In genomic region chr8:125574280-125574679, GRCm38 (mm10) we compare ENCODE assay signal across 9 mouse cellular contexts. TPM values are rescaled to one million over a fixed set of nuclear protein-coding genes. Genes with fewer than 3 reads are reported as not detected.
DNase-seq lines count a peak whose midpoint lies in the region; ATAC-seq and TF ChIP-seq lines count a peak whose summit lies in the region.
"Had no signal": no experiment of that assay in that cellular context is flagged by ENCODE, and none has a peak within 500 bp of the region (broad histone marks: within the 10 kb centered on the region; RNA-seq: fewer than 3 reads in every experiment).

No protein-coding gene starts in this region.

- no peak for ATAC-seq in liver, embryonic 14.5 days (ENCODE audit: insufficient read depth)

- DNase-seq in embryo, embryonic 10 days (ENCODE audit: low spot score) = peak; percentile 83
- DNase-seq in embryo, embryonic 9.5 days (ENCODE audit: extremely low spot score) = no peak
- no peak for DNase-seq in liver, embryonic 14.5 days (ENCODE audit: low read depth in 3 of 3, low spot score in 3 of 3)
- DNase-seq in liver = no peak
- DNase-seq in NIH3T3 (ENCODE audit: low read depth) = peak; percentile 69
- peak; percentile 54 for DNase-seq in kidney, postnatal 10 days
- no peak for DNase-seq in right cerebral cortex, postnatal 14 days
- DNase-seq in left cerebral cortex, adult 8-10 months (ENCODE audit: low spot score in 2 of 2) = no peak

- H3K36me3 ChIP-seq in liver, embryonic 14.5 days (replicated peaks; ENCODE audit: control insufficient read depth, insufficient read depth, low read depth) = no peaks in the 10 kb centered on the region
- H3K36me3 ChIP-seq: heart, embryonic 15.5 days had no signal

- H3K4me3 ChIP-seq in liver, embryonic 14.5 days (ENCODE audit: insufficient read depth in 1 of 2, low read depth in 2 of 2, low read length in 2 of 2) = no peak overlapping the region
- H3K4me3 ChIP-seq: heart, embryonic 15.5 days had no signal

- H3K9me3 ChIP-seq in liver, embryonic 14.5 days (ENCODE audit: control insufficient read depth, low read length) = no peaks in the 10 kb centered on the region
- H3K9me3 ChIP-seq: heart, embryonic 15.5 days had no signal

- no peak overlapping the region for H3K4me2 ChIP-seq in liver, embryonic 14.5 days (ENCODE audit: low read depth)
- H3K4me2 ChIP-seq: heart, embryonic 15.5 days had no signal

- no peak for TF ChIP-seq EP300 in liver, embryonic 14.5 days (IDR thresholded peaks at IDR 0.05; ENCODE audit: low read depth)

- no peak overlapping the region for H3K9ac ChIP-seq in liver, embryonic 14.5 days (replicated peaks)
- H3K9ac ChIP-seq: heart, embryonic 15.5 days had no signal

- H3K4me1 ChIP-seq in liver, embryonic 14.5 days (replicated peaks; ENCODE audit: control insufficient read depth in 2 of 2, insufficient read depth in 2 of 2, low read length in 1 of 2) = no peaks in the 10 kb centered on the region

- peak; percentile 72 for TF ChIP-seq CTCF in liver, embryonic 14.5 days (IDR thresholded peaks at IDR 0.05; ENCODE audit: low read depth)

- H3K27me3 ChIP-seq in liver, embryonic 14.5 days (ENCODE audit: control insufficient read depth, insufficient read depth, low read length) = peaks cover 8% of the 10 kb centered on the region
- H3K27me3 ChIP-seq: heart, embryonic 15.5 days had no signal

- WGBS in liver, embryonic 14.5 days (ENCODE audit: insufficient replicate concordance) = 25% methylated on average over 4 of the region's 4 CpGs

- no peak overlapping the region for H3K27ac ChIP-seq in liver, embryonic 14.5 days
- H3K27ac ChIP-seq: heart, embryonic 15.5 days had no signal

RNA-seq across cellular contexts. Expression of gene Sipa1l2, which starts 4.7 kb away (rescaled TPM):
- polyA plus RNA-seq in liver, embryonic 14.5 days (2012; rRNA removed) = 0.64 and 0.69 TPM in 2 replicates
- 0.39 and 0.47 TPM in 2 replicates for polyA plus RNA-seq in liver, embryonic 14.5 days (2014; fragmentation: Nextera tagmentation; extraction: Ambion mirVana)
- 10 to 100 TPM; 37.1 to 40.6 (median 38.6) TPM for total RNA-seq in left cerebral cortex, adult 8-10 months (2022)

Comparison
In these comparisons a context has a peak if more than half of its experiments do, and no peak if none do; other contexts are left out.
1. DNase-seq: peak in embryo, embryonic 10 days (single experiment), NIH3T3 (single experiment) and kidney, postnatal 10 days (single experiment); none in embryo, embryonic 9.5 days (single experiment), liver, embryonic 14.5 days (0 of 3), liver (single experiment), right cerebral cortex, postnatal 14 days (single experiment) and left cerebral cortex, adult 8-10 months (0 of 2).